Comparison of ENCODE assay signal across 17 mouse cellular contexts in genomic region chr7:35263595-35264489, GRCm38 (mm10). TPM values are rescaled to one million over a fixed set of nuclear protein-coding genes. Genes with fewer than 3 reads are reported as not detected.
DNase-seq lines count a peak whose midpoint lies in the region; ATAC-seq and TF ChIP-seq lines count a peak whose summit lies in the region.
"Had no signal": no experiment of that assay in that cellular context is flagged by ENCODE, and none has a peak within 500 bp of the region (broad histone marks: within the 10 kb centered on the region; RNA-seq: fewer than 3 reads in every experiment).

No protein-coding gene starts in this region.

- H3K9me3 ChIP-seq in intestine, embryonic 16.5 days (ENCODE audit: control insufficient read depth, low read length) = no peaks in the 10 kb centered on the region
- H3K9me3 ChIP-seq: embryonic facial prominence, embryonic 12.5 days; embryonic facial prominence, embryonic 15.5 days; hindbrain, embryonic 12.5 days; hindbrain, embryonic 15.5 days had no signal

- H3K27ac ChIP-seq in intestine, embryonic 16.5 days (ENCODE audit: low read length) = peak overlapping the region; percentile 26; the same call in 1 of the 2 replicates
- H3K27ac ChIP-seq in small intestine, adult 2 months (ENCODE audit: insufficient read depth, low read depth, low read length) = peak overlapping the region; percentile 1; the same call in 1 of the 2 replicates
- H3K27ac ChIP-seq: embryonic facial prominence, embryonic 12.5 days; embryonic facial prominence, embryonic 15.5 days; heart, adult 2 months; hindbrain, embryonic 12.5 days; hindbrain, embryonic 15.5 days had no signal

- no peak overlapping the region for H3K4me2 ChIP-seq in intestine, embryonic 16.5 days (ENCODE audit: low read depth, low read length)
- H3K4me2 ChIP-seq: embryonic facial prominence, embryonic 12.5 days; embryonic facial prominence, embryonic 15.5 days; heart, embryonic 11.5 days; hindbrain, embryonic 12.5 days; hindbrain, embryonic 15.5 days had no signal

- H3K9ac ChIP-seq in intestine, embryonic 16.5 days (ENCODE audit: low read depth, low read length) = no peak overlapping the region
- H3K9ac ChIP-seq: embryonic facial prominence, embryonic 12.5 days; embryonic facial prominence, embryonic 15.5 days; hindbrain, embryonic 12.5 days; hindbrain, embryonic 15.5 days had no signal

- H3K4me3 ChIP-seq in intestine, embryonic 16.5 days (ENCODE audit: low read length) = no peak overlapping the region
- H3K4me3 ChIP-seq in small intestine, adult 2 months (ENCODE audit: low read depth, low read length) = no peak overlapping the region
- H3K4me3 ChIP-seq: embryonic facial prominence, embryonic 12.5 days; embryonic facial prominence, embryonic 15.5 days; heart, adult 2 months; hindbrain, embryonic 12.5 days; hindbrain, embryonic 15.5 days had no signal

- ATAC-seq in intestine, embryonic 16.5 days = peak; percentile 84
- no peak for ATAC-seq in cerebellum, adult (ENCODE audit: insufficient number of reproducible peaks, low FRiP score, low TSS enrichment)
- ATAC-seq: forebrain, embryonic 14.5 days; Patski had no signal

- no peaks in the 10 kb centered on the region for H3K27me3 ChIP-seq in intestine, embryonic 16.5 days (replicated peaks; ENCODE audit: control insufficient read depth, insufficient read depth, low read length)
- no peaks in the 10 kb centered on the region for H3K27me3 ChIP-seq in small intestine, adult 2 months (ENCODE audit: control insufficient read depth, insufficient read depth, low read length)
- H3K27me3 ChIP-seq: embryonic facial prominence, embryonic 12.5 days; embryonic facial prominence, embryonic 15.5 days; hindbrain, embryonic 12.5 days; hindbrain, embryonic 15.5 days had no signal

- no peak for TF ChIP-seq CTCF in small intestine, adult 2 months (IDR thresholded peaks at IDR 0.05; ENCODE audit: extremely low read depth, insufficient read length, insufficient replicate concordance, low read depth, low read length)

- H3K4me1 ChIP-seq in intestine, embryonic 16.5 days (ENCODE audit: control insufficient read depth, insufficient read depth, low read length) = peaks cover 2% of the 10 kb centered on the region; the same call in 1 of the 2 replicates
- H3K4me1 ChIP-seq in small intestine, adult 2 months (ENCODE audit: control insufficient read depth, insufficient read depth, insufficient read length, low read length) = peaks cover 9% of the 10 kb centered on the region; the same call in 1 of the 2 replicates
- H3K4me1 ChIP-seq: embryonic facial prominence, embryonic 12.5 days; hindbrain, embryonic 12.5 days; hindbrain, embryonic 15.5 days had no signal

- TF ChIP-seq POLR2A in small intestine, adult 2 months (IDR thresholded peaks at IDR 0.05; ENCODE audit: low read depth, low read length) = no peak

- WGBS in intestine, embryonic 16.5 days = 68% methylated on average over 15 of the region's 15 CpGs
- WGBS in small intestine, adult 2 months = 43% methylated on average over 15 of the region's 15 CpGs

- DNase-seq in 3T3-L1 (ENCODE audit: low read depth, low spot score) (peak; percentile 6), MEL-GATA-1-ER (ENCODE audit: extremely low read depth, low read depth) (peak; percentile 39)
- no peak for DNase-seq in layer of hippocampus, adult 18-20 months (ENCODE audit: low spot score in 2 of 2)
- DNase-seq in thymus, postnatal 25 days = no peak

- no peaks in the 10 kb centered on the region for H3K36me3 ChIP-seq in intestine, embryonic 16.5 days (ENCODE audit: control insufficient read depth, insufficient read depth, low read length)
- H3K36me3 ChIP-seq in small intestine, adult 2 months (ENCODE audit: control insufficient read depth, insufficient read depth, low read length) = no peaks in the 10 kb centered on the region
- H3K36me3 ChIP-seq: embryonic facial prominence, embryonic 12.5 days; embryonic facial prominence, embryonic 15.5 days; hindbrain, embryonic 12.5 days; hindbrain, embryonic 15.5 days had no signal

RNA-seq across cellular contexts. Expression of gene Lrp3, which starts 48.5 kb away (rescaled TPM):
- polyA plus RNA-seq in intestine, embryonic 16.5 days (2015; fragmentation: Nextera tagmentation; extraction: Ambion mirVana) = 2.8 and 3.3 TPM in 2 replicates
- 4.2 and 5.0 TPM in 2 replicates for polyA plus RNA-seq in small intestine, adult 2 months (2012; rRNA removed)
- total RNA-seq in layer of hippocampus, adult 18-20 months (2021) = 10 to 100 TPM; 75.2 to 77.5 TPM
- total RNA-seq: granulocyte monocyte progenitor cell, adult 5-6 weeks; hematopoietic stem cell, adult 5-6 weeks had no signal

RNA-seq across cellular contexts. Expression of gene Gpatch1, which starts 54.4 kb away (rescaled TPM):
- polyA plus RNA-seq in intestine, embryonic 16.5 days (2015; fragmentation: Nextera tagmentation; extraction: Ambion mirVana) = 14.8 and 15.3 TPM in 2 replicates
- polyA plus RNA-seq in small intestine, adult 2 months (2012; rRNA removed) = 0.89 and 2.2 TPM in 2 replicates
- 10 to 100 TPM; 26.5 to 30.1 TPM for total RNA-seq in layer of hippocampus, adult 18-20 months (2021)

Comparison
In these comparisons a context has a peak if more than half of its experiments do, and no peak if none do; other contexts are left out.
1. DNase-seq: peak in 3T3-L1 (single experiment) and MEL-GATA-1-ER (single experiment); none in layer of hippocampus, adult 18-20 months (0 of 2) and thymus, postnatal 25 days (single experiment).